ENCODE assay signal across 8 mouse cellular contexts in genomic region chr6:137734846-137735609, GRCm38 (mm10). TPM values are rescaled to one million over a fixed set of nuclear protein-coding genes. Genes with fewer than 3 reads are reported as not detected.
A peak's percentile ranks its signal among the peaks of the same experiment; 100 is the strongest.
DNase-seq lines count a peak whose midpoint lies in the region; ATAC-seq lines count a peak whose summit lies in the region.

Gene Strap (plus strand): TSS chr6:137735078.

- H3K27me3 ChIP-seq in heart, embryonic 14.5 days (ENCODE audit: control insufficient read depth, insufficient read depth, low read length): no peaks in the 10 kb centered on the region
- H3K27me3 ChIP-seq in liver, embryonic 13.5 days: peaks cover 4% of the 10 kb centered on the region
- no peaks in the 10 kb centered on the region for H3K27me3 ChIP-seq in stomach, embryonic 16.5 days (ENCODE audit: control insufficient read depth, insufficient read depth, low read length)

- ATAC-seq in heart, embryonic 14.5 days (ENCODE audit: insufficient number of reproducible peaks, insufficient read depth, low FRiP score, low read depth): peak; percentile 95
- peak; percentile 98 for ATAC-seq in liver, embryonic 13.5 days (ENCODE audit: low read depth)
- ATAC-seq in stomach, embryonic 16.5 days (ENCODE audit: insufficient read depth, low FRiP score): peak; percentile 99

- peak within 1 kb of the TSS; percentile 83 for H3K4me2 ChIP-seq in heart, embryonic 14.5 days (ENCODE audit: low read length)
- peak within 1 kb of the TSS; percentile 88 for H3K4me2 ChIP-seq in liver, embryonic 13.5 days
- peak within 1 kb of the TSS; percentile 94 for H3K4me2 ChIP-seq in stomach, embryonic 16.5 days (ENCODE audit: low read depth, low read length)

- peak within 1 kb of the TSS; percentile 91 for H3K9ac ChIP-seq in heart, embryonic 14.5 days (ENCODE audit: low read length)
- H3K9ac ChIP-seq in liver, embryonic 13.5 days: peak within 1 kb of the TSS; percentile 91
- H3K9ac ChIP-seq in stomach, embryonic 16.5 days (ENCODE audit: low read length): peak within 1 kb of the TSS; percentile 95

- no peaks in the 10 kb centered on the region for H3K9me3 ChIP-seq in heart, embryonic 14.5 days (ENCODE audit: control insufficient read depth, low read length)
- no peaks in the 10 kb centered on the region for H3K9me3 ChIP-seq in liver, embryonic 13.5 days (replicated peaks)
- H3K9me3 ChIP-seq in stomach, embryonic 16.5 days (replicated peaks; ENCODE audit: control insufficient read depth, low read length): no peaks in the 10 kb centered on the region

- H3K27ac ChIP-seq in brown adipose tissue, adult 24 weeks (replicated peaks; ENCODE audit: low read depth, low read length): peak within 1 kb of the TSS; percentile 42
- peak within 1 kb of the TSS; percentile 59 to 84 for H3K27ac ChIP-seq in heart, embryonic 14.5 days (replicated peaks in 1 of 2; ENCODE audit: control insufficient read depth in 1 of 2, insufficient read depth in 1 of 2, low read depth in 2 of 2, low read length in 2 of 2)
- H3K27ac ChIP-seq in liver, embryonic 13.5 days: peak within 1 kb of the TSS; percentile 87
- H3K27ac ChIP-seq in stomach, embryonic 16.5 days (ENCODE audit: low read length): peak within 1 kb of the TSS; percentile 69

- WGBS in heart, embryonic 14.5 days: under 1% methylated on average over 75 of the region's 86 CpGs
- WGBS in liver, embryonic 13.5 days (ENCODE audit: insufficient replicate concordance): under 1% methylated on average over 81 of the region's 86 CpGs
- under 1% methylated on average over 82 of the region's 86 CpGs for WGBS in stomach, embryonic 16.5 days

- peak; percentile 100 for DNase-seq in CD4-positive, CD25-positive, alpha-beta regulatory T cell, adult 2 months (ENCODE audit: low read depth, low spot score)
- peak; percentile 93 for DNase-seq in fibroblast of lung, adult 2 months (ENCODE audit: low read depth)
- peak; percentile 96 for DNase-seq in kidney, postnatal 14 days
- peak; percentile 66 for DNase-seq in liver, embryonic 13.5 days
- DNase-seq in neural tube, embryonic 10.5 days (ENCODE audit: extremely low spot score, low spot score): peak; percentile 99

- peaks cover 8% of the 10 kb centered on the region; the same call in 1 of the 2 replicates for H3K4me1 ChIP-seq in brown adipose tissue, adult 24 weeks (ENCODE audit: control insufficient read depth, insufficient read depth, insufficient read length, low read length)
- peaks cover 6 to 16% of the 10 kb centered on the region in 2 experiments for H3K4me1 ChIP-seq in heart, embryonic 14.5 days (ENCODE audit: control insufficient read depth in 2 of 2, insufficient read depth in 2 of 2, low read length in 2 of 2)
- H3K4me1 ChIP-seq in liver, embryonic 13.5 days (replicated peaks): peaks cover 37% of the 10 kb centered on the region
- H3K4me1 ChIP-seq in stomach, embryonic 16.5 days (ENCODE audit: control insufficient read depth, insufficient read depth, low read length): peaks cover 13% of the 10 kb centered on the region

- H3K4me3 ChIP-seq in brown adipose tissue, adult 24 weeks (ENCODE audit: insufficient read depth, low read depth, low read length): peak within 1 kb of the TSS; percentile 77
- H3K4me3 ChIP-seq in heart, embryonic 14.5 days (ENCODE audit: control insufficient read depth in 1 of 2, insufficient read depth in 1 of 2, low read depth in 1 of 2, low read length in 2 of 2): peak within 1 kb of the TSS; percentile 79 to 99
- H3K4me3 ChIP-seq in liver, embryonic 13.5 days (replicated peaks): peak within 1 kb of the TSS; percentile 92
- peak within 1 kb of the TSS; percentile 98 for H3K4me3 ChIP-seq in stomach, embryonic 16.5 days (replicated peaks; ENCODE audit: low read length)

- peaks cover 25% of the 10 kb centered on the region for H3K36me3 ChIP-seq in heart, embryonic 14.5 days (ENCODE audit: control insufficient read depth, insufficient read depth, low read length)
- peaks cover 30% of the 10 kb centered on the region for H3K36me3 ChIP-seq in liver, embryonic 13.5 days
- peaks cover 7% of the 10 kb centered on the region; the same call in 1 of the 2 replicates for H3K36me3 ChIP-seq in stomach, embryonic 16.5 days (ENCODE audit: control insufficient read depth, insufficient read depth, low read length)

RNA-seq across cellular contexts. Expression of gene Strap, which starts in this region (rescaled TPM):
- 62.9 and 69.9 TPM in 2 replicates for polyA plus RNA-seq in brown adipose tissue, adult 24 weeks (2012; ENCODE audit: insufficient read depth, insufficient read length, missing spikeins)
- polyA plus RNA-seq in heart, embryonic 14.5 days (2014; fragmentation: Nextera tagmentation; extraction: Ambion mirVana): 123 TPM in 2 replicates
- polyA plus RNA-seq in liver, embryonic 13.5 days (2015; fragmentation: Nextera tagmentation; extraction: Ambion mirVana): 109 and 133 TPM in 2 replicates
- 123 and 131 TPM in 2 replicates for polyA plus RNA-seq in stomach, embryonic 16.5 days (2015; fragmentation: Nextera tagmentation; extraction: Ambion mirVana)

Comparison
In these comparisons a context has a peak if more than half of its experiments do, and no peak if none do; other contexts are left out.
1. Peak in every context shown above with its lines: DNase-seq, ATAC-seq, H3K4me3 ChIP-seq and H3K27ac ChIP-seq.